Mouse (Mus musculus): ENCODE data around the gene Zmiz1. TPM values are rescaled to one million over a fixed set of nuclear protein-coding genes. Genes with fewer than 3 reads are reported as not detected.

Gene Zmiz1
- polyA plus RNA-seq, 1 experiment from 2014 or later = 18.0 TPM

- Histone ChIP-seq H3K4me2 (replicated peaks; ENCODE audit: low read depth, low read length) (no peak overlapping the region), H3K9me3 (ENCODE audit: low read length) (no peaks in the 10 kb centered on the region), H3K27ac (ENCODE audit: low read length) (no peak overlapping the region), H3K27me3 (replicated peaks; ENCODE audit: insufficient read depth, low read length) (no peaks in the 10 kb centered on the region), H3K9ac (replicated peaks; ENCODE audit: low read depth) (no peak overlapping the region), H3K4me1 (ENCODE audit: insufficient read depth, low read depth, low read length) (no peaks in the 10 kb centered on the region), H3K4me3 (ENCODE audit: low read depth, low read length) (no peak overlapping the region), H3K36me3 (ENCODE audit: insufficient read depth, low read length) (0 out of 2 replicates have a peak, but pooled peaks cover 14% of the 10 kb centered on the region)
- peak; percentile 15 for DNase-seq (ENCODE audit: low spot score)
- TF ChIP-seq CTCF (IDR thresholded peaks at IDR 0.05) = no peak
- TF ChIP-seq EP300 (IDR thresholded peaks at IDR 0.05) = no peak
- no peak for ATAC-seq
- 74% methylated on average over 7 of the region's 7 CpGs for WGBS
These were observed 177.3 kb downstream of the Zmiz1 start for GRCm38 (mm10) chr14:25636297-25636696.

- Histone ChIP-seq H3K9ac (replicated peaks; ENCODE audit: low read depth) (no peak overlapping the region; the same call in 1 of the 2 replicates), H3K4me3 (ENCODE audit: low read depth, low read length) (no peak overlapping the region), H3K27me3 (replicated peaks; ENCODE audit: insufficient read depth, low read length) (no peaks in the 10 kb centered on the region), H3K36me3 (ENCODE audit: insufficient read depth, low read length) (peaks cover 20% of the 10 kb centered on the region; the same call in 1 of the 2 replicates), H3K27ac (ENCODE audit: low read length) (no peak overlapping the region), H3K4me1 (ENCODE audit: insufficient read depth, low read depth, low read length) (no peaks in the 10 kb centered on the region), H3K4me2 (replicated peaks; ENCODE audit: low read depth, low read length) (no peak overlapping the region), H3K9me3 (ENCODE audit: low read length) (no peaks in the 10 kb centered on the region)
- WGBS = 74% methylated on average over 11 of the region's 11 CpGs
- ATAC-seq = no peak
- TF ChIP-seq CTCF (IDR thresholded peaks at IDR 0.05) (no peak), EP300 (IDR thresholded peaks at IDR 0.05) (no peak)
- DNase-seq (ENCODE audit: low spot score) = no peak
These were observed 180.3 kb downstream of the Zmiz1 start for GRCm38 (mm10) chr14:25639120-25639758.

GRCm38 (mm10) chr14:25639979-25640378 lies 181.0 kb downstream of the Zmiz1 start:
- no peak for TF ChIP-seq EP300 (IDR thresholded peaks at IDR 0.05)
- no peak for TF ChIP-seq CTCF (IDR thresholded peaks at IDR 0.05)
- no peak overlapping the region for H3K4me3 ChIP-seq (ENCODE audit: low read depth, low read length)
- no peak overlapping the region for H3K4me2 ChIP-seq (replicated peaks; ENCODE audit: low read depth, low read length)
- DNase-seq (ENCODE audit: low spot score) (no peak), ATAC-seq (no peak)
- no peaks in the 10 kb centered on the region for H3K9me3 ChIP-seq (ENCODE audit: low read length)
- no peaks in the 10 kb centered on the region for H3K27me3 ChIP-seq (replicated peaks; ENCODE audit: insufficient read depth, low read length)
- H3K9ac ChIP-seq (replicated peaks; ENCODE audit: low read depth) = no peak overlapping the region
- WGBS = 95% methylated on average over 3 of the region's 3 CpGs
- H3K27ac ChIP-seq (ENCODE audit: low read length) = no peak overlapping the region
- H3K4me1 ChIP-seq (ENCODE audit: insufficient read depth, low read depth, low read length) = no peaks in the 10 kb centered on the region
- H3K36me3 ChIP-seq (ENCODE audit: insufficient read depth, low read length) = peaks cover 26% of the 10 kb centered on the region

GRCm38 (mm10) chr14:25640421-25641056 lies 181.6 kb downstream of the Zmiz1 start:
- H3K27me3 ChIP-seq (replicated peaks; ENCODE audit: insufficient read depth, low read length) = no peaks in the 10 kb centered on the region
- DNase-seq (ENCODE audit: low spot score) (peak; percentile 23), ATAC-seq (peak; percentile 59)
- H3K9me3 ChIP-seq (ENCODE audit: low read length) = no peaks in the 10 kb centered on the region
- H3K36me3 ChIP-seq (ENCODE audit: insufficient read depth, low read length) = peaks cover 26% of the 10 kb centered on the region
- WGBS = 53% methylated on average over 6 of the region's 6 CpGs
- no peaks in the 10 kb centered on the region for H3K4me1 ChIP-seq (ENCODE audit: insufficient read depth, low read depth, low read length)
- no peak overlapping the region for H3K4me2 ChIP-seq (replicated peaks; ENCODE audit: low read depth, low read length)
- no peak overlapping the region for H3K9ac ChIP-seq (replicated peaks; ENCODE audit: low read depth)
- TF ChIP-seq EP300 (IDR thresholded peaks at IDR 0.05) (no peak), CTCF (IDR thresholded peaks at IDR 0.05) (no peak)
- no peak overlapping the region for H3K27ac ChIP-seq (ENCODE audit: low read length)
- no peak overlapping the region for H3K4me3 ChIP-seq (ENCODE audit: low read depth, low read length)

GRCm38 (mm10) chr14:25641067-25641466 lies 182.1 kb downstream of the Zmiz1 start:
- DNase-seq (ENCODE audit: low spot score) = no peak
- no peak overlapping the region for H3K9ac ChIP-seq (replicated peaks; ENCODE audit: low read depth)
- TF ChIP-seq CTCF (IDR thresholded peaks at IDR 0.05) (no peak), EP300 (IDR thresholded peaks at IDR 0.05) (no peak)
- H3K27ac ChIP-seq (ENCODE audit: low read length) = no peak overlapping the region
- H3K36me3 ChIP-seq (ENCODE audit: insufficient read depth, low read length) = peaks cover 26% of the 10 kb centered on the region
- H3K9me3 ChIP-seq (ENCODE audit: low read length) = no peaks in the 10 kb centered on the region
- H3K27me3 ChIP-seq (replicated peaks; ENCODE audit: insufficient read depth, low read length) = no peaks in the 10 kb centered on the region
- H3K4me3 ChIP-seq (ENCODE audit: low read depth, low read length) = no peak overlapping the region
- H3K4me1 ChIP-seq (ENCODE audit: insufficient read depth, low read depth, low read length) = no peaks in the 10 kb centered on the region
- ATAC-seq = no peak
- H3K4me2 ChIP-seq (replicated peaks; ENCODE audit: low read depth, low read length) = no peak overlapping the region
- WGBS = 83% methylated on average over 6 of the region's 6 CpGs

GRCm38 (mm10) chr14:25645717-25646116 lies 186.7 kb downstream of the Zmiz1 start:
- H3K4me3 ChIP-seq (ENCODE audit: low read depth, low read length) = no peak overlapping the region
- 86% methylated on average over 9 of the region's 9 CpGs for WGBS
- no peaks in the 10 kb centered on the region for H3K9me3 ChIP-seq (ENCODE audit: low read length)
- H3K36me3 ChIP-seq (ENCODE audit: insufficient read depth, low read length) = peaks cover 50% of the 10 kb centered on the region
- H3K27me3 ChIP-seq (replicated peaks; ENCODE audit: insufficient read depth, low read length) = no peaks in the 10 kb centered on the region
- H3K9ac ChIP-seq (replicated peaks; ENCODE audit: low read depth) = no peak overlapping the region
- 0 out of 2 replicates have a peak overlapping the region, but pooled peaks have one; percentile 20 for H3K27ac ChIP-seq (ENCODE audit: low read length)
- no peak overlapping the region for H3K4me2 ChIP-seq (replicated peaks; ENCODE audit: low read depth, low read length)
- DNase-seq (ENCODE audit: low spot score) (no peak), ATAC-seq (peak; percentile 5; the same call in 1 of the 2 replicates)
- H3K4me1 ChIP-seq (ENCODE audit: insufficient read depth, low read depth, low read length) = peaks cover 3% of the 10 kb centered on the region; the same call in 1 of the 2 replicates
- TF ChIP-seq CTCF (IDR thresholded peaks at IDR 0.05) (no peak), EP300 (IDR thresholded peaks at IDR 0.05) (no peak)
